Mouse (Mus musculus): ENCODE data around the gene Dclre1a. TPM values are rescaled to one million over a fixed set of nuclear protein-coding genes. Genes with fewer than 3 reads are reported as not detected.

Dclre1a gene
- total RNA-seq, 2 experiments from 2014 or later: 8.5 to 10.7 TPM

GRCm38 (mm10) chr19:56486926-56487325 is 61.1 kb downstream of the Dclre1a start:
- intact Hi-C loops (cut with DNase I): no loop called here
- no peak for DNase-seq

GRCm38 (mm10) chr19:56485376-56486271 is 62.4 kb downstream of the Dclre1a start:
- intact Hi-C loops (cut with DNase I): no loop called here
- peak; percentile 18 to 44 for DNase-seq

GRCm38 (mm10) chr19:56484630-56485375 is 63.2 kb downstream of the Dclre1a start:
- intact Hi-C loops (cut with DNase I): no loop called here
- no peak for DNase-seq

Other genes starting within 250 kb of the Dclre1a start
- gene Nrap, start 158.2 kb downstream of the Dclre1a start, total RNA-seq (2021): 100 to 1,000 TPM; 359 to 393 TPM
- gene Casp7, start 151.1 kb downstream of the Dclre1a start, total RNA-seq (2021): 10 to 100 TPM in 1 of 2 experiments, 1 to 10 TPM in 1; 9.9 to 12.9 TPM
- not detected for gene Plekhs1, start 86.6 kb downstream of the Dclre1a start, total RNA-seq (2021)
- 10 to 100 TPM; 25.1 to 25.4 TPM for gene Nhlrc2, start within 50 bp of the Dclre1a start, total RNA-seq (2021)
- 10 to 100 TPM; 22.5 to 27.4 TPM for gene Adrb1, start 174.0 kb upstream of the Dclre1a start, total RNA-seq (2021)